Mouse (Mus musculus) 3T3-L1 (cell line): ENCODE results near the gene Ctf2.
"Not testable (repeated sequence)": the region's sequence is repeated elsewhere in the genome, so short reads cannot be mapped to it uniquely, and the experiment has no call there.

Source experiments
- DNase-seq: peaks from one replicate; pipeline ENCODE4 v3.0.0-alpha.2; 2015; ENCODE audit warnings: low read depth, low spot score

The Ctf2 gene

DNA sequence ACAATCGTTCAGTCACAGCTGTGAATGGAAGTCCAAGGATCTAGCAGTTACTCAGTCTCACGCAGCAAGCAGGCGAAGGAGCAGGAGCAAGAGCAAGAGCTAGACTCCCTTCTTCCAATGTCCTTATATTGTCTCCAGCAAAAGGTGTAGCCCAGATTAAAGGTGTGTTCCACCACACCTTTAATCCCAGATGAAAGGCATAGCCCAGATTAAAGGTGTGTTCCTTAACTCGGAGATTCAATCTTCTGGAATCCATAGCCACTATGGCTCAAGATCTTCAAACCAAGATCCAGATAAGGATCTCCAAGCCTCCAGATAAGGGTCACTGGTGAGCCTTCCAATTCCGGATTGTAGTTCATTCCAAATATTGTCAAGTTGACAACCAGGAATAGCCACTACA lies at the start of gene Ctf2:
TSS of gene Ctf2 (minus strand) at position 101 of the 400 bp plus-strand sequence.
- DNase-seq, result not testable (repeated sequence)

DNA sequence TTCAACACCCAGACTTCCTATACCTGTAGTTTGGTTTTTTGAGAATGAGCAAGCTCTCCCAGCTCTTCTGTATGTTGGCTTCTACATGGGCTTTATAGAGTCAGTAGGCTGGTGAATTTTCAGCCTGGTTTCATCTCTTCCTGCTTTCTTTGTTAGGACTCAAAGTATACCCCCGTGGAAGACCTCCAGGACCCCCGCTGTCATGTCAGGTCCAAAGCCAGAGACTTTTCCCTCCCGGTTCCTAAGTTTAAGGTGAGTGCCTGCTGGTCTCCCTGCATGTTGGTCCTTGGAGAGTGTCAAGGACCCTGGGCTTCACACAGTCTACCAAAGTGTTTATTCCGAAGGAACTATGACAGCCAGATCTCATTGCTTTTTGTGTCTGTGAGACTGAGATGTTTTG lies 46.4 kb upstream of the Ctf2 start:
- DNase-seq, result no peak

DNA sequence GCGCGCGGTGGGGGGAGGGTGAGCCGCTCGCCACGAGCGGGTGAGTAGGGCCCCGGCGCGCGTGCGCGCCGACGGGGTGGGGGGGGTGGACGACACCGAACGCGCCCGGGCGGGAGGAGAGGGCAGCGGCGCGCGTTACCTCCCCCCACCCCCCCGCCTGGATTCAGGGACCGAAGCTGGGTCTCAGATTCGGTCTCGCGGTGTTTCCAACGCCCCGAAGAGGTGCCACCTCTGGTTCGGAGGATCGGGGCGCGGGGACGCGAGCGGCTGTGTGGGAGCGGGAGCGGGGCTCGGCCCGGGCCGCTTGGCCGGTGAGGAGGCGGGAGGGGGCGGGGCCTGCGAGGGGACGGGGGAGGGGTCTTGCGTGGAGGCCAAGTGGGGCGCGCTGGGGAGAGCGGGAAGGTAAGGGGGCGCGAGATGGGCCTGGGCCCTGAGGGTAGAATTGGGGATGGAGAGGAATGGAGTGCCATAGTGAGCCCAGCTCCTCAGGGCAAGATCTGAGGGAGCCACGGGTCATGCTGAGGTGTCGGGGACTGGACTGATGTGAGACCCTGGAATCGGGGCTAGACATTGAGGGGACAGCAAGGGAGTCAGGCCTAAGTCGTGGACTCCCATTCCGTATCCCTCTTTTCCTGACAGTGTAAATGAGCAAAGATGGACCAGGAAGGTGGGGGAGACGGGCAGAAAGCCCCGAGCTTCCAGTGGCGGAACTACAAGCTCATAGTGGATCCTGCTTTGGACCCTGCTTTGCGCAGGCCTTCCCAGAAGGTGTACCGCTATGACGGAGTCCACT lies 45.7 kb upstream of the Ctf2 start:
- DNase-seq, result peak; percentile 59

DNA sequence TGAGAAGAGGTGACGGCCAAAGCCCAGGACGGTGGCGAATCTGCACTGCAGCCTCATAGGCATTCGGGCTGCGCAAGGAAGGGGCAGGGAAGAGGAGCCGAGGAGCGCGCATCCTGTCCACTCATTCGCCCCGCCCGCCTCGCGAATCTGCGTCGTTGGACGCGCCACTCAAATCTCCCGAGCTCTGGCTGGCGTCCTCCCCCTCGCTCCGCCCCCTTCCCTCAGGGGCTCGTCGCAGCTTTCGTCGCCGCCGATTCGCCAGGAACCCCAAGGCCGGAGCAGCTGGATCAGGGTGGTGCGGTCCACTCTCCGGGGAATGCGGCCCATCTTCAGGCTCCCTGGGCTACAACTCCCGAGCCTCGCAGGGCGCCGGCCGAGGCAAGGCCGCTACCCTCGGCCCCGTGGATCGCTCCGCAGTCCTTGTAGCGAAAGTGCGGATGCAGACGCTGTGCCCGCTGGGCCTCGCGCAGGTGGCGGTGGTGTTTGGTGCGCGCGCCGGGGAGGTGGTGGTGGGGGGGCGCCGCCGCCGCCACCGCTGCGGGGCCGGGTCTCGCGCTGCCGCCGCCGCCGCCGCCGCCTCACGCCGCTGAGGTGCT lies 45.0 kb upstream of the Ctf2 start:
- peak; percentile 91 for DNase-seq

DNA sequence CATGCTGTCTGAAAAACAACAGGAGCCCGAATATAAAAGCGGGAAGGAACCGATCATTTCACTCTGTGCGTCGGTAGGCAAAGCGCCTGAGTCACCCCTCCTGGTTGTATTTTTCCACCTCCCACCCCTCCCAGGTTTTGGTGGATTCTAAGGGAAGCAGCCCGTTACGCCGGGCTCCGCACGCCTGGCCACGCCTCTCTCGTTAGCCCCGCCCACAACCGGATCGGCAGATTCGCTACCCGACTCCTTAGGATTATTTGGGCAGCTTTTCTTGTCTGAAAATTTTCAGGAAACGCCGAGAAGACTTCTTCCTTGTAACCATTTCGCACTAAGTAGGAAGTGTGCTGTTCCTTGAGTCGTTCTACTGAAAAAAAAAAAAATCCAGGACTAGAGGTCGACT lies 44.5 kb upstream of the Ctf2 start, which contains the start of gene Setd1a:
TSS of gene Setd1a (plus strand) at position 245 of the 400 bp plus-strand sequence.
- DNase-seq, result peak; percentile 85

DNA sequence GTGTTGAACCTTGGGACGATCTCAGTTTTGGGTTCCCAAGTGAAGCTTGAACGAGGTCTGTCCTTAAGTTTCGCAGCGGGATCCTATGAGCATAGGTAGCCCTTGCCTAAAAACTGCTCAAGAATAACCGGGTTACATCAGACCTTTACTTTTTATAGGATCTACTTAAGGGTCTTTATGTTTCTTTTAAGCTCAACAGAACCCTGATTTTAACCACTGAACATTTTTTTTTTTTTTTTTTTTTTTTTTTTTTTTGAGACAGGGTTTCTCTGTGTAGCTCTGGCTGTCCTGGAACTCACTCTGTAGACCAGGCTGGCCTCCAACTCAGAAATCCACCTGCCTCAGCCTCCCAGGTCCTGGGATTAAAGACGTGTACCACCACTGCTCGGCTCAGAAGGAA lies 43.9 kb upstream of the Ctf2 start:
- not testable (repeated sequence) for DNase-seq

DNA sequence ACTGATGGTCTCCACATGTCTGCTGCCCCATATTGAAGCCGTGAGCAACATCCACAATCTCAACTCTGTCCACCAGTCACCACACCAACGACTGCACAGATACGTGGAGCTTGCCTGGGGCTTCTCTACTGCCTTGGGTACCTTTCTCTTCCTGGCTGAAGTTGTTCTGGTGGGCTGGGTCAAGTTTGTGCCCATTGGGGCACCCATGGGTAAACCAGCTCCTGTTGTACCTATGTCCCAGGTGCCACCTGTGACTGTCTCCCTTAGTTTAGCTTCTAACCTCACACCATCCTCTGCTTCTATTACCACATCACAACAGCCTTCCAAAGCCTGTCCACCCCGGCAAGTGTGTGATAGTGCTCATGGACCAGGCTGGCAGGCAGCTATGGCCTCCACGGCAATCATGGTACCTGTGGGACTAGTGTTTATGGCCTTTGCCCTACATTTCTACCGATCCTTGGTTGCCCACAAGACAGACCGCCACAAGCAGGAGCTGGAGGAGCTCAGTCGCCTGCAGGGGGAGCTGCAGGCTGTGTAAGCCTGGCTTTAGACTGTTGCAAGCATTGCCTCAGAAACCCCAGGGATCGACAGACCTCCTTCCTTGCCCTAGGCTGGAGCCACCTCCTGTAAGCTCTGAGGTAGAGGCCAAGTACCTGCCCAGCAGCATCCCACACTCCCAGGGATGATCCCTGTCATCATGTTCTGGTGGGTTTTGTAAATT lies 41.9 kb upstream of the Ctf2 start:
- peak; percentile 81 for DNase-seq

DNA sequence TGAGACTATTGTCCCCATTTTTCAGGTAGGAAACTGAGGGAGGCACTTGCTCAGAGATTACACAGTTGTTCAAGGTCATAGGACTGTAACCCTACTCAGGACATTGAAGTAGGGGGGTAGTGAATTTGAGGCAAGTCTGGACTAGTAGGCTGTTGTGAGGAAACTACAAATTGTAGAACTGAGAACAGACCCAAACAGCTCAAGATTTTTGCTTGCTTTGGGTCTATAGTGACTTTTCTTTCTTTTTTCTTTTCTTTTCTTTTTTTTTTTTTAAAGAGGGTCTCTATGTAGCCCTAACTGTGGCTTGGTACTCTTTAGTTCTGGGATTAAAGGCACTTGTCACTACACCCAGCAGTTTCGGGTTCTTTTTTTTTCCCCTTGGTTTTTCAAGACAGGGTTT lies 40.6 kb upstream of the Ctf2 start:
- no peak for DNase-seq

DNA sequence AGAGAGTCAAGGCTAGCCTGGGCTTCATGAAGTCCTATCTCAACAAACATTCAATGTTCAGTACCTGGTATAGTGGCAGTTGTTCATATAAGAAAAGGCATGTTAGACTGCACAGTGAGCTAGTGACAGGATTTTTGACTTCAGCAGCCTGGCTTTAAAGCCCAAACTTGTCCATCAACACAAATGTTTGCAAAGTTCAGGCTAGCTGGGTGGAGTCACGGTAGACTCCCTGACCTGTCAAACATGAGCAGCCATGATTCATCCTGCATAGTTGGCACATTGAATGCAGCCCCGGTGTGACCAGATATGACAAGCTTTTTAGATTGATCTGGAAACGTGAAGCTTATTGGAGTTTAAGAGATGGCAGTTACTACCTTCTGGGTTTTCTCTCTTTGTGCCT lies 40.1 kb upstream of the Ctf2 start:
- peak; percentile 68 for DNase-seq

DNA sequence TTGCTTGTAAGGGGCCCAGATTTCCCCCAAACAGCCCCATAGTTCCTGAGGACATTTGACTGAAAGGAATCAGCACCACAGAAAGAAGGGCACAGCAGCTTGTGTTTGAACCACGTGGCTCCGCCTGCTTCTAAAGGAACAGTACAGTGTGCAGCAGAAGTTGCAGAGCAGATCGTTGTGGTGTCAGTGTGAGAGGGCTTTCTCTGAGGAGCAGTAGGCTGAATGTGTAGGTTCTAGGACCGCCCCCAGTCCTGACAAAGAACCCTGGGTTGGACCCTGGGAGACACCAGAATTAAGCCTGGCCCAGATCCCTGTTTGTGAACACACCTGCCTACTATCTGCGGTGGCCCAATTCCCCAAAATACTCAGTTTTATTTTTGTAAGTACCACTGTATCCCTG lies 39.3 kb upstream of the Ctf2 start:
- no peak for DNase-seq

DNA sequence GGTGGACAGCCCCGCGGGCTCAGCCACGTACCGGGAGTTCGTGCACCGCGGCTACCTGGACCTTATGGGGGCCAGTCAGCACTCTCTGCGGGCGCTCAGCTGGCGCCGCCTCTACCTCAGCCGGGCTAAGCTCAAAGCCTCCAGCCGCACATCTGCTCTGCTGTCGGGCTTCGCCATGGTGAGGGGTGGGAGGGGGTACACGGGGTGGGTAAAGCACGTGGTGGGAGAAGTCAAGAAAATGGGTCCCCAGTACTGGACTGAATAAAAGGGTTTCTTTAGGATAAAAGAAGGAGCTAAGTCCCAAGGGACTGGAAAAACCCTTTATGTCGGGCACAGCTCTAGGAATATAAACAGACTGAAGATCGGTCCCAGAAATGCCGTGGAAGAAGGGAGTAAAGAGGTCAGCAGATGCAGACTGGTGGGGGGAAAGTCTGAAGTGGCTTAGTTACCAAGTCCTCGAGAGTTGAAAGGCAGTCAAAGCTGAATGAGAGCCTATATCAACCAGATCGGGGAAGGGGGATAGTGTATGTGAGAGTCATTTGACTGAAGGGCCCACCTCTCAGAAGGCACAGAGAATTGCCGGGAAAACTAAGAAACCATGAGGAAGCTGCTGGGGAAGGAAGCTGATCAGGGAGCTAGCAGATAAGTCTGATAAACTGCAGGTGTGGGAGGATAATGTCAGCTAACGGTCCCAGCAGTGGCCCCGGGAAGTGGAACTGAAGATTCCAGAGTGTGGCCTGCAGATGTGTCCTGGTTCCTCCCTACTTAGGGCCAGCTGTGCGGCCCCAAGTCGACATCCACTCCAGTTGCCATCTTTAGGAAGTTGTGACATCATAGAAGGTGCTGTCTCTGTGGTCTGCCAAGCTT lies 38.3 kb upstream of the Ctf2 start:
- DNase-seq, result peak; percentile 42

DNA sequence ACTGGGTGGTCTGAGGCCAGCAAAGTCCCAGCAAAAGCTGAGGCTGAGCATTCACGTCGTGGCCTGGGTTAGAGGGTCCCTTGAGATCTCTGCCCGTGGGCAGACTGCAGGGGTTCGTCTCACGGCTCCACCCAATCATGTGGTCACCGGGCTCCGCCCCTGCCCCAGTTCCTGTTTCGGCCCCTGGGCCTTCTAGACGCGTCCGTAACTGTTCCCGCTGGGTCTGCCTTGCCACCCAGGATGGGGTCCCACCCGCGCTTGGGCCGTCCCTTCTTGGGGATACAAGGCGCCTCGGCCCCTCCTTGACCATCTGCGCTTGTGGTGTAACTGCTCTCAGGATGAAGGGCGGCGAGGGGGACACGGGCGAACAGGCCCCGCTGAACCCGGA lies 37.7 kb upstream of the Ctf2 start, which contains the start of gene Orai3:
TSS of gene Orai3 (plus strand) at position 165 of the 388 bp plus-strand sequence.
- DNase-seq, result peak; percentile 87

DNA sequence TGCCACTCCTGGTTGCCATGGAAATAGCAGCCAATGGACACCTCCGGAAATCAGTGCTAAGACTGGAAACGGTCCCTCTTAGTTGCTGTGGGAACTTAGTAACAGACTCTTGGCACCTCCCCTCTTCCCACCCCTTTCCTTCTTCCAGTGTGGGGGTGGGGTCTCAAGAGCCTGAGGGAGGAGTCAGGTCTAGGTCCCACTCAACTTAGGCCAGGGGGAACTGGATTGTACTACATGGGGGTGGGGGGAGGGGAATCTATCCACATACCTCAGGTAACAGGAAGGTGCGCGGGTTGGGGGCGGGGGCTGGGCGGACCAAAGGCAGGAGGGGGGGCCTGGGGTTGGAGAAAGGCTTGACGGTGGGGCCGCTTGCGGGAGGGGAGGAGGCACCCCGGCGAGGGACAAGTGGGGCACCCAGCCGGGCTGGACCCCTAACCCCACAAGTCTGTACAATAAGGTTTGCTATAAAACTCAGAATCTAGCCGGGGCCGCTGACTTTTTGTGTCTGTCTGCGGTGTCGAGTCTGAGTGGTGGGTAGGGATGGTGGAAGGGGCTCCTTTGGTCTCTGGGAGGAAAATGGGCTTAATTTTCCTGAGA lies 37.1 kb upstream of the Ctf2 start:
- DNase-seq, result peak; percentile 98

DNA sequence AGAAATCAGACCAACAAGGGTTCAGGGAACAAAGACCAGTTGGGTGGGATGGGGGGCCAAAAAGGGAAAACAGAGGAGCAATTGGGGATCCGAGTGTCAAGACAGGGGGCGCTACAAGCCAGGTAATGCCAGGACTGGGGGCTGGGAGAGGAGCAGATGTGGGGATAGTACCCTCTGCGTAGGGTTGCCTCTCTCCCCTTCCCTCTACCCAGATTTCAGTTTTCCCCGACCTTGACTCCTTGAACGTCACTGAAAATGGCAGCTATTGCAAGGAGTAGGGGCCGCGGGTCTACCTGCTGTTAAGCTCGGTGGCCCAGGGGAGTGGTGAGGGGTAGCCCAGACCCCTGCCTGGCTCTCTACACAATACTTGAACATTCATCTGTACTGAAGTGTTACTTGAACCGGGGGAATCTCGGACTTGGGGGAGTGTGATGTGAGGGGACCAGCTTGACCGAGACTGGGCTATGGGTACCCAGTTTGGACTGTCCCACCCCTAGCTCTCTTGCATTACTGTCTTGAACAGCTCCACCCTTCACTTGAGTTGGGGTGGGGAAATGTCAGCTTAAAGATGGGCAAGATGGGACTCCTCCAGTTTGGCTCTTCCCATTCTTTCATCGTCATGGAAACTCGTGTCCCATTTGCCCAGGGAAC lies 36.5 kb upstream of the Ctf2 start:
- DNase-seq, result no peak

DNA sequence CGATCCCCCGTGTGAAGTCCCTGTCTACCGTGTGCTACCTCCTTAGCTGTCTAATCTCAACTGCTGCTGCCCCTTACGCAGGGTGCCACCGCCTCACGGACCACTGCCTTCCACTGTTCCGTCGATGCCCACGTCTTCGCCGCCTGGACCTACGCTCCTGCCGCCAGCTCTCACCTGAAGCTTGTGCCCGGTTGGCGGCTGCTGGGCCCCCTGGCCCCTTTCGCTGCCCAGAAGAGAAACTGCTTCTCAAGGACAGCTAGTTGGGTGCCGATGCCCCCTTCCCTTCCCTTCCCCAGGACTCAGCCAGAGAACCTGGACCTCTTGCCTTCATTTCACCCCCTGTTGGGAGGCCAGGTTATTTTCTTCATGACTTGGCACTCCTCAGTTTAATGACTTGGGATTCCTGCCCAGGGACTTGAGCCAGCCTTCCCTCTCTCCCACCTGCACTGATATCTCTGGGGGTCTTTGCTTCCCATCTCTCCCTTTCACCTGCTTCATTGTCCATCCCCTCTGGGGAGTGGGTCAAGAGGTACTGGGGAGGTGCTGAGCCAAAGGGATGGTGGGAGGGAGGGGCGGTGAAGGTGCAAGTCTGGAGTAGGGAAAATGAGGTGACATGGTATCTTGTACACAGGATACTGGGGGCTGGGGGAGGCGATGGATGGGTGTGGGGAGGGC lies 35.8 kb upstream of the Ctf2 start:
- DNase-seq, result no peak

DNA sequence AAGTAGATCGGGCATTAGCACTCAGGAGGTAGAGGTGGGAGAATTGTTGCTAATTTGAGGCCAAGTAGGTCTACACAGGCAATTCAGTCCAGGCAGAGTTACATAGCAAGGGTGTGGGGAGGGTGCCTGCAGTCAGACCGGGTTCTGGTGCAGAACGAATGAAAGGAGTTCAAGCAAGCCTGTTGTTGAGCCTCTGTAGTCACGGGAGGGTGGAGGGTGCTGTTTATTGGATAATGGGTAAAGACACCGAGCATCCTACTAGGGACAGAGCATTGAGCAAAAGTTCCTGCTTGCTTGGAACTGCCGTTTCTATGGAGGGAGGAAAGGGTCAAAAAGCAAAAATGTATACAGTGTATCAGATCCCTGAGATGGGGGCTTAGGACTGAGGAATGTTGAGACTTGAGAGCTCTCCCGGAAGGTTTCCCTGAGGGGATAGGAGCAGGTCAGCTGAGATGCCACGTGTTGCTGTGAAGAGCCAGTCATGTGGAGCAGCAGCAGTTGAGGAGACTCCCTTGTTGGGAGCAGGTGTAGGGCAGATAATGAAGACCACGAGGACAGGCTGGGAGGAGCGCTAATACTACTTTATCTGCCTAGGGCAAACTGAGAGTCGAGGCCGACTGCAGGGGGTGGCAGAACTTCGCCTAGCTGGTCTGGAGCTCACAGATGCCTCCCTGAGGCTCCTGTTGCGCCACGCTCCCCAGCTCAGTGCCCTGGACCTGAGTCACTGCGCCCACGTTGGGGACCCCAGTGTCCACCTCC lies 35.1 kb upstream of the Ctf2 start:
- DNase-seq, result no peak

DNA sequence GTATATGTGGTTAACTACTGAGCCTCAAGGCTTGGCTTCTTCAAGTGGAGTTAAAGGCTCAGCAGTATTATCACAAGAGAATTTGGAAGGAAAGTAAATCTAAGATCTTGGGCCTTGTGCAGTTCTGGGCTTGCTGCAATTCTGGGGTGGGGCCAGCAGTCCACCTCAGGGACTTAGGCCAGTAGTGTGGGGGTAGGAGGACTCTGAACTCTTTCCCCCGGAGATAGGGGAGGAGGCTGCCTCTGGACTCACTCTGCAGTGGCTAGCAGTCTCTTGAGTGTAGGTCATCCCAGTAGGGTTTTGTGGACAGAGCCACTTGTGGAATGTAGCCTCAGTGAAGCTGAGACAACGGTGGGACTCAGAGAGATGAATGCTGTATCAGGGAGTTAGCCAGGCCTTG lies 33.8 kb upstream of the Ctf2 start:
- no peak for DNase-seq

DNA sequence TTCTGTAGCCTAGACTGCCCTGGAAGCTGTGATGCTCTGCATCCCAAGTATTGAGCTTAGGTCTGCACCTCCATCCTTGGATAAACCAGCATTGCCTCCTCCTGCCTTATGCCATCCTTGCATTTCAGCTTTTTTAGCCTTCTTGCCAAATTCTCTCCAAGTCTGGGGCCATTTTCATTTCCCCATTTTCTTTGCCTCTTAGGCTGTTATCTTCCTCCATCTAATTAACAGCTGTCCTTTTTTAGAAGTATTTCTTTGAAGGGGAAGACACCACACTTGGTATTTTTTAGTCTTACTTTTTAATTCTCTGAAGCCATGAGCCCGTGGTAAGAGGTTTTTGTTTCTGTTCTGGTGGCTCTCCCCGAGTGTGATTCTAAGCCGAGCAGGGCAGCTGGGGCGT lies 31.7 kb upstream of the Ctf2 start:
- no peak for DNase-seq

DNA sequence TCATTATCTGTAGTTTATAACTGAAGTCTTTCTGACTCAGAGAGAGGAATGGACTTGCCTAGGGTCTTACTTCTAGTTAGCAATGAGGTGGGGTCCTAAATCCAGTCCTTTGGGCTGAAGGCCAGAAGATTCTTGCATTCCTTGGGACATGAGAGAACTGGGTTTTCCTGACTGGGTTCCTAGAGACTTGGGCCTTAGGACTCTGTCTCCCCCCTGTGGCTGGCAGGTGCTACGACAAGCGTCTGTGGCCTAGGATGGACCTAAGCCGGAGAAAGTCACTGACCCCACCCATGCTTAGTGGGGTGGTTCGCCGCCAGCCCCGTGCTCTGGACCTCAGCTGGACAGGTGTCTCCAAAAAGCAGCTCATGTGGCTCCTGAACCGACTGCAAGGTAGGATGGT lies 29.1 kb upstream of the Ctf2 start:
- peak; percentile 80 for DNase-seq
